Mouse (Mus musculus) liver, embryonic 13.5 days (tissue): ENCODE results near the gene Mab21l2. TPM values are rescaled to one million over a fixed set of nuclear protein-coding genes. Genes with fewer than 3 reads are reported as not detected.

ENCODE experiments used
- ATAC-seq: fragments of 200-750 bp; cut with Nextera tagmentation; 2 replicates; pipeline ENCODE4 v1.8.0; 2017; ENCODE audit warnings: low read depth, mild to moderate bottlenecking, moderate number of reproducible peaks, moderate library complexity
- DNase-seq: peaks from one replicate; pipeline ENCODE4 v3.0.0; 2022
- H3K27ac ChIP-seq: fragments of 300-500 bp; sonication (generic); 2 replicates; pipeline ENCODE4 v1.5.1; 2015; ENCODE audit warnings: moderate library complexity, mild to moderate bottlenecking, inconsistent platforms
- H3K27me3 ChIP-seq: fragments of 300-500 bp; sonication (generic); 2 replicates; pipeline ENCODE4 v1.6.1; 2015; ENCODE audit warnings: mild to moderate bottlenecking, inconsistent platforms
- H3K36me3 ChIP-seq: fragments of 300-500 bp; sonication (generic); 2 replicates; pipeline ENCODE4 v1.6.1; 2015; ENCODE audit warnings: mild to moderate bottlenecking, inconsistent platforms
- H3K4me1 ChIP-seq: fragments of 300-500 bp; sonication (generic); replicated peaks from 2 replicates; pipeline ENCODE4 v1.6.1; 2015; ENCODE audit warnings: inconsistent platforms
- H3K4me2 ChIP-seq: fragments of 300-500 bp; sonication (generic); 2 replicates; pipeline ENCODE4 v1.6.1; 2015; ENCODE audit warnings: inconsistent platforms, mild to moderate bottlenecking, moderate library complexity
- H3K4me3 ChIP-seq: fragments of 300-500 bp; sonication (generic); replicated peaks from 2 replicates; pipeline ENCODE4 v1.5.1; 2015; ENCODE audit warnings: mild to moderate bottlenecking, inconsistent platforms
- H3K9ac ChIP-seq: fragments of 300-500 bp; sonication (generic); 2 replicates; pipeline ENCODE4 v1.6.1; 2015; ENCODE audit warnings: mild to moderate bottlenecking, inconsistent platforms
- H3K9me3 ChIP-seq: fragments of 300-500 bp; sonication (generic); replicated peaks from 2 replicates; pipeline ENCODE4 v1.6.1; 2016; ENCODE audit warnings: inconsistent platforms
- WGBS: fragments of 180-500 bp; shearing (Covaris S2); methylation state at CpG from one replicate; pipeline ENCODE4 v1.1.7; 2015; ENCODE audit not compliant: insufficient replicate concordance; 5-methylcytosine and 5-hydroxymethylcytosine counted together
- polyA plus RNA-seq: library from polyadenylated mRNA; unstranded; fragments of >200 nt; fragmentation: Nextera tagmentation; extraction: Ambion mirVana; gene quantifications from 2 replicates; pipeline ENCODE4 v1.2.1, GENCODE M21; 2015

Mab21l2 gene
- polyA plus RNA-seq, 1 experiment from 2014 or later: 0.78 TPM

DNA sequence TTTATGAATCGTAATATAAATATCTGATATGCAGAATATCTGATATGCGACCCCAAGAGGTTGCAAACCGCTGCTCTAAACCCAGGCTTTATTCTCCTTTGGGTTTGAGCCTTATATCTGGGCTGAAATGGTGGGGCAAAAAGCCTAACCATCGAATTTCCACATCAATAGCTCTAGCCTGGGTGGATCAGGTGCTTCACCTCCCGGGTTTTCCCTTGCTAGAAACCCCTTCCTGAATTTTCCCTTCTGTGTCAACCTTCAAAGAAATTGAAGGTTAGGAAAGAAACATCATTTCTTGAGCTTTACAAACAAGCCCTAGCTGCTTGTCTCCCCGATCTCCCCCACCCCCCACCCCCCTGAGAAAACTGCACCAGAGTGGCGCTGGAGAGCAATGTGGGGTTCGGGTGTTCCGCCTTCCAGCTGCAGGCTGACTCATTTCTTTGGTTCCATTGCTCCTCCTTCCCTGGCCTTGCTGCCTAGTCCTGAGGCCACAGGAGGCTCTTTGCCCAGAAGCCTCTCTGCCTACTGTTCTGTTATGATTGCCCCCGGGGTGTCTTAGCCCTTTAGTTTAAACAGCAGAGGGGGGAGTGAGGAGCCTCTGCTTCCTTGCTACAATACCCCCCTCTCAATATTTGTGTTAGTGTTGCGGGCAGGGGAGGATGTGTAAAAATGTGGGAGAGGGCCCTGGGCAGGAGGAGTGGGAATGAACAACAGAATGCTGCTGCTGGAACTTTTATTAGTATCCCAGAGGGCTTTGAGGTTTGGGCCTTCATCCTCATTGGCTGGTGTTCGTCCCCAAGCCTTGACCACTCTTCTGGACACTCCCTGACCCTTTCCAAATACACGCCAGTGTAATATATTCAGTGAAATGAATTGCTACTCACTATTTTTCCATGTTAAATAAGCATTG lies 9.5 kb downstream of the Mab21l2 start:
- Histone ChIP-seq H3K9ac (no peak overlapping the region), H3K4me3 (no peak overlapping the region), H3K4me2 (0 out of 2 replicates have a peak overlapping the region, but pooled peaks have one; percentile 33), H3K9me3 (no peaks in the 10 kb centered on the region), H3K27ac (0 out of 2 replicates have a peak overlapping the region, but pooled peaks have one; percentile 29), H3K36me3 (no peaks in the 10 kb centered on the region), H3K4me1 (no peaks in the 10 kb centered on the region; the same call in 1 of the 2 replicates), H3K27me3 (no peaks in the 10 kb centered on the region)
- 38% methylated on average over 13 of the region's 13 CpGs for WGBS
- DNase-seq (no peak), ATAC-seq (peak; percentile 20; the same call in 1 of the 2 replicates)

DNA sequence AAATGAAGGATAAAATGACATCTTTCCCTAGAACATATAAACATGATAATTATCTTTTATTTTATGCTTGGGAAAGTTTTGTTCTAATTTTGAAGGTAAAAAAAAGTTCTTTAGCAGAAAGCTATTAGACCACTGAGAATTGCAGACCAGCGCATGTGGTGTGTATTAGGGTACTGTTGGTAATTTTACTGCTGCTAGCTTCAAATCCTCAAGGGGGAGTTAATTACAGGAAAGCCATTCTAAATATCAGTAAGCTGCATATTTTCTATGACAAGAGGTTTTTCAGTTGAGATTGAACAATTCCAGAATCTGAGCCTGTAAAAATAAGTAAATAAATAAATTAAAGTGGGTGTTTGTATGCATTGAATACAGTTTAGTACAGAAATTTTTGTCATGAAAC lies 11.7 kb downstream of the Mab21l2 start:
- no peak for DNase-seq
- H3K4me1 ChIP-seq: no peaks in the 10 kb centered on the region; the same call in 1 of the 2 replicates
- no peaks in the 10 kb centered on the region for H3K27me3 ChIP-seq
- 84% methylated on average over 1 of the region's 1 CpGs for WGBS
- no peaks in the 10 kb centered on the region for H3K9me3 ChIP-seq
- H3K4me3 ChIP-seq: no peak overlapping the region
- no peak overlapping the region for H3K27ac ChIP-seq
- H3K36me3 ChIP-seq: no peaks in the 10 kb centered on the region
- ATAC-seq: no peak
- no peak overlapping the region for H3K4me2 ChIP-seq
- H3K9ac ChIP-seq: no peak overlapping the region

DNA sequence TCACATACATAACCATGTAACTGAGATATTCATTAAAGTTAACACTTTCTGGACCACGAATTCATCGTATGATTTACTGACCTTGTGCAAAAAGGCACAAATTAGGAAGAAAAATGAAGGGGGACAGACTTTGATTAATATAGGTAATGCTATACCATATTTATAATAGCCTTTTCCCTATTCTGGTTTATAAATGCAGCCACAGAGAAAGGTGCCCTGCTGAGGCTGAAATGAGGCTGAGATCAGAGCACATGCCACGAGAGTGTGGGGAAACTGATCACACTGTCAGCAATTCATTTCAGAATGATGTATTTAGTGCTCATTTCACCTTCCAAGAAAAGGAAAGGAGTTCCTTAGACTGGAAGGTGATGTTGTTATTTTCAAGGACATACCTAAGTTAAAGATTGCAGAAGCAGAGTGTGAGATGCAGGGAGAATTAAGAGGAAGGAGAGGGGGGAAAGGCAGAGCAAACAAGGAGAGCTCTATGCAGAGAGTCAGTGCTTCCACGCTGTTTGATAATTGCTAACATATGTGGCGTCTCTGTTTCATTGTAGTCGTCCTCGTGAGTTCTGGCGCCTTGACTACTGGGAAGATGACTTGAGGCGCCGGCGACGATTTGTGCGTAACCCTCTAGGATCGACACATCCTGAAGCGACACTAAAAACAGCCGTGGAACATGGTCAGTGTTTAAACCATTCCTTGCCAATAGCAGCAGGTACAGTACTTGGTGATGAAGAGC lies 16.7 kb downstream of the Mab21l2 start:
- WGBS: 81% methylated on average over 16 of the region's 16 CpGs
- no peaks in the 10 kb centered on the region for H3K36me3 ChIP-seq

DNA sequence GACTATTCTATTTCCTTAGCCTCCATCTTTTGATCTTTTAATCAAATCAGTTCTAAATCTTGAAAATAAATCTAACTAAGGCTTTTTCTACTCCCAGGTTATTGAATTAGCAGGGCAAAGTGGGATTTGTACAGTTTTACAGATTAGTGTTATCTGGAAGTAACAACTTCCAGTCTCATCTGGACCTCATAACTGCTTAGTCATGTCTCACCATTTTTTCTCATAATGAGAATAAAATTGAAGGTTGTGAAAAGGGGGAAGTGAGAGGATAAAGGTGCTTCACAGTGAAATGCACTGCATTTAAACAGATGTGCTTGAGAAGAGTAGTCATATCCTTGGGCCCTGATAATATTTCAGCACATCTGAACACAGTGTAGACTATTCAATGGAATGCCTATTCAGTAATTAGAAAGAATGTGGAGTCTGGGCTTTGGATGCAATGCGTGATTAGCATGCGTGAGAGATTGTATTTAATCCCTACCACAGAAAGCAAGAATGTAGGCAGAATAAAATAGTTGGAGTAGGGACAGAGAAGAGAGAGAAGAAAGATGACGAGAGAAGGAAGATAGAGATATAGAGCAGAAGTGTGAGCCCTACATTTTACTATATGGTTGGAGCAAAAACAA lies 25.4 kb downstream of the Mab21l2 start:
- no peak overlapping the region for H3K9ac ChIP-seq
- ATAC-seq (no peak), DNase-seq (no peak)
- no peaks in the 10 kb centered on the region for H3K4me1 ChIP-seq
- 74% methylated on average over 3 of the region's 3 CpGs for WGBS
- no peaks in the 10 kb centered on the region for H3K27me3 ChIP-seq
- H3K36me3 ChIP-seq: no peaks in the 10 kb centered on the region
- no peak overlapping the region for H3K4me2 ChIP-seq
- no peak overlapping the region for H3K4me3 ChIP-seq
- H3K27ac ChIP-seq: no peak overlapping the region
- no peaks in the 10 kb centered on the region for H3K9me3 ChIP-seq

More for the DNA sequence above, 16.7 kb downstream of the Mab21l2 start:
- Histone ChIP-seq H3K4me3 (no peak overlapping the region), H3K27me3 (no peaks in the 10 kb centered on the region), H3K4me1 (no peaks in the 10 kb centered on the region), H3K9me3 (no peaks in the 10 kb centered on the region), H3K27ac (no peak overlapping the region), H3K9ac (no peak overlapping the region), H3K4me2 (no peak overlapping the region)
- ATAC-seq (no peak), DNase-seq (no peak)

DNA sequence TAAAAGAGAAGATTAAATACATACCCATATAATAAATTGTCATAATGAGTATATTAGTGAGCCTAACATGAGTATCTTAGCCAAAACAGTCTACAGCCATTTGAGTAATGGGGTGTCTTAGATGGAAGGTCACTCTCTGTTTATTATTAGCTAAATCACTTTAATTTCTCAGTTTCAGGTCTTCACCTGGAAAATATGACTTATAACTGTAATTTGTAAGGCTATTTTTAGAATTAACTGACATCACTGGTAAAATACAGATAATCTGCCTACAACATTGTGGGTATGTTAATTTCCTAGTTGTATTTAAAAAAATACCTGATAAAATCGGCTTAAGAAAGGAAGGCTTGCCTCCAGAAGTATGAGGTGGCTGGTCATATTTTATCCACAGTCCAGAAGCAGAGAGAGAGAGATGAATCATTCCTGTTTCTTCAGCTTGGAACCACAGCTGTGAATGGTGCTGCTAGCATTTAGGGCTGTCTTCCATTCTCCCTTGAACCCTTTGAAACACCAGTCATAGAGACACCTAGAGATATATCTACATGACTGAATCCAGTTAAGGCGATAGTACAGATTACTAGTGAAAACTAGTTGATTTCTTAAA lies 29.8 kb downstream of the Mab21l2 start:
- no peaks in the 10 kb centered on the region for H3K9me3 ChIP-seq
- no peaks in the 10 kb centered on the region for H3K27me3 ChIP-seq
- H3K4me1 ChIP-seq: no peaks in the 10 kb centered on the region
- WGBS: 62% methylated on average over 2 of the region's 2 CpGs
- H3K9ac ChIP-seq: no peak overlapping the region
- ATAC-seq (no peak), DNase-seq (no peak)
- no peak overlapping the region for H3K4me3 ChIP-seq
- H3K36me3 ChIP-seq: no peaks in the 10 kb centered on the region
- no peak overlapping the region for H3K4me2 ChIP-seq
- no peak overlapping the region for H3K27ac ChIP-seq

DNA sequence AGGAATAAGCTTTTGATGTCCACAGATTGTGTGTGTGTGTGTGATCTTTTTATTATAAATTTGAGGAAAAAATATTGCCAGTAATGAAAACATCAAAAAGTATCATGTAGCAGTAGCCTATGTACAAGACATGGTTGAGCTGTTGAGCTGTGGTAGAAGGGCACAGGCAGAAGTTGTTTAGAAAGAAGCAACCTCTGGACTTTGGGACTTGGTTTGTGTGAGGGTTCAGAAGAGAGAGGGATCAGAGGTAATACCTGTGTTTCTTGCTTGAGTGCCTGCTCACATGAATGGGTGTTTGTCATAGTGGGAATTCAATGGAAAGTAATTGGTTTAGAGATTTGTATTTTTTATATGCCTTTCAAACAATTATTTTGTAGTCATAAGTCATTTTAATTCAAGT lies 47.8 kb downstream of the Mab21l2 start:
- Histone ChIP-seq H3K36me3 (no peaks in the 10 kb centered on the region), H3K27me3 (no peaks in the 10 kb centered on the region), H3K9me3 (no peaks in the 10 kb centered on the region), H3K4me2 (no peak overlapping the region), H3K4me3 (no peak overlapping the region), H3K4me1 (no peaks in the 10 kb centered on the region), H3K27ac (no peak overlapping the region), H3K9ac (no peak overlapping the region)
- ATAC-seq: no peak
- no peak for DNase-seq
